Mouse (Mus musculus) G1E (cell line): ENCODE data around the gene Syce3. TPM values are rescaled to one million over a fixed set of nuclear protein-coding genes. Genes with fewer than 3 reads are reported as not detected.

ENCODE experiments used
- ATAC-seq: 2 replicates; pipeline ENCODE4 v1.8.0; 2016; ENCODE audit warnings: mild to moderate bottlenecking; ENCODE audit not compliant: insufficient number of reproducible peaks, poor library complexity, low FRiP score, severe bottlenecking; ENCODE audit errors: extremely low read depth
- DNase-seq: peaks from one replicate; pipeline ENCODE4 v3.0.0; 2012; ENCODE audit warnings: low spot score
- H3K27me3 ChIP-seq: 2 replicates; pipeline ENCODE4 v1.6.1; 2012; ENCODE audit warnings: mild to moderate bottlenecking, low read length, inconsistent platforms; ENCODE audit not compliant: insufficient read depth
- H3K36me3 ChIP-seq: replicated peaks from 2 replicates; pipeline ENCODE3; 2012; ENCODE audit warnings: mild to moderate bottlenecking, inconsistent platforms
- H3K4me1 ChIP-seq: 2 replicates; pipeline ENCODE4 v1.6.1; 2012; ENCODE audit warnings: low read depth, low read length, inconsistent platforms, mixed read lengths; ENCODE audit not compliant: insufficient read depth
- H3K4me3 ChIP-seq: 2 replicates; pipeline ENCODE4 v1.5.1; 2012; ENCODE audit warnings: low read depth, mild to moderate bottlenecking, inconsistent platforms, low read length, moderate library complexity, mixed read lengths
- H3K9me3 ChIP-seq: replicated peaks from 2 replicates; pipeline ENCODE4 v1.6.1; 2012; ENCODE audit warnings: inconsistent platforms
- CTCF ChIP-seq: IDR thresholded peaks from 2 replicates; pipeline ENCODE4 v1.5.1; 2012; ENCODE audit warnings: low read depth, low read length, inconsistent platforms, mixed read lengths
- GATA1 ChIP-seq: IDR thresholded peaks from 2 replicates; pipeline ENCODE4 v1.6.1; 2012; ENCODE audit warnings: borderline replicate concordance, low read length, inconsistent platforms, mixed read lengths
- GATA2 ChIP-seq: IDR thresholded peaks from 2 replicates; pipeline ENCODE4 v1.6.1; 2012; ENCODE audit warnings: low read depth, low read length, inconsistent platforms, borderline replicate concordance
- POLR2AphosphoS5 ChIP-seq: IDR thresholded peaks from 2 replicates; pipeline ENCODE4 v1.6.1; 2012; ENCODE audit warnings: low read depth, low read length, inconsistent platforms; ENCODE audit not compliant: insufficient replicate concordance
- TAL1 ChIP-seq: conservative IDR thresholded peaks from 2 replicates; pipeline ENCODE4 v1.6.1; 2012; ENCODE audit warnings: low read depth, low read length, inconsistent platforms, mixed read lengths
- polyA plus RNA-seq: library from polyadenylated mRNA; stranded (reverse); fragments of >175 nt; gene quantifications from 2 replicates; pipeline ENCODE4 v1.2.3, GENCODE M21; 2012
- total RNA-seq, 2 experiments: library from RNA; stranded (forward) in 1 of 2; stranded (reverse) in 1 of 2; fragments of 200-1000 nt in 1 of 2; fragments of >200 nt in 1 of 2; fragmentation: Nextera tagmentation in 1 of 2; gene quantifications; 2 replicates each; pipeline ENCODE4 v1.2.3; 2014 to 2017

The Syce3 gene
- total and polyA plus RNA-seq, 3 experiments = not detected

DNA sequence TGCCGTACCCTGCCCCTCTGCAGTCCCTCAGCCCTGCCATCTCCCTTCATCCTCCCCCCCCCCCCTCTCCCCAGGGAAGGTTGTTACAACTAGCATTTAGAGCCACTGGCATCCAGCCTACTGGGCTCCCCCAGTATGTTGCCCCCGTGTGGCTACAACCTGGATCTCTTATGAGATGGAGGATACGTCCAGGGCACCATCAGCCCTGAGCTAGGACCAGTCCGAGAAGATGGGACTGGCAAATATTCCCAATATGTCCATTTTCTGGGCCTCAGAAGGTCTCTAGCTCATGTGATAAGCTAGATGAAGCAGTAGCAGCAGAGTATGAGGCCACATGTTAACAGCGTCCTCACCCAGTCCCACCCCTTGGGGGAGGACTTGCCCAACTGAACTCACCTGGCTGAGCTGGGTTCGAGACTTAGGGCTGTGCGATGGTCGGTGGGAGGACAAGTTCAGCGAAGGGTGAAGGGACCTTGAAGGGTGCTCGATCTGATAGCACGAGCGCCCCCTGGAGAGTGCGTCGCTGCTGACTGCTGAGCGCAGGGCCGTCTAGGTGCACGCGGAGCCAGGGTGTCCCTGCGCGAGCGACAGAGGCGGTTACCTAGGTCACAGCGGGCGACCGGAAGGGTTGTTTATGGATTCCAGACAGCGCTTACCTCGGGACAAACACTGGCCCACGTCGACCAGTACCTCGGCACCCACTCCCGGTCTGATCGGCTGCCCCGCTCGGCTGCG is 37.1 kb downstream of the Syce3 start:
- TF ChIP-seq GATA1 (no peak), POLR2AphosphoS5 (no peak; the same call in 1 of the 2 replicates), TAL1 (no peak), GATA2 (no peak), CTCF (peak; percentile 30; the same call in 1 of the 2 replicates)
- H3K4me3 ChIP-seq = peak overlapping the region; percentile 86
- DNase-seq (peak; percentile 89), ATAC-seq (peak; percentile 75)
- H3K36me3 ChIP-seq = peaks cover 60% of the 10 kb centered on the region
- no peaks in the 10 kb centered on the region; the same call in 1 of the 2 replicates for H3K27me3 ChIP-seq
- peaks cover 10% of the 10 kb centered on the region for H3K9me3 ChIP-seq
- peaks cover 57% of the 10 kb centered on the region for H3K4me1 ChIP-seq

DNA sequence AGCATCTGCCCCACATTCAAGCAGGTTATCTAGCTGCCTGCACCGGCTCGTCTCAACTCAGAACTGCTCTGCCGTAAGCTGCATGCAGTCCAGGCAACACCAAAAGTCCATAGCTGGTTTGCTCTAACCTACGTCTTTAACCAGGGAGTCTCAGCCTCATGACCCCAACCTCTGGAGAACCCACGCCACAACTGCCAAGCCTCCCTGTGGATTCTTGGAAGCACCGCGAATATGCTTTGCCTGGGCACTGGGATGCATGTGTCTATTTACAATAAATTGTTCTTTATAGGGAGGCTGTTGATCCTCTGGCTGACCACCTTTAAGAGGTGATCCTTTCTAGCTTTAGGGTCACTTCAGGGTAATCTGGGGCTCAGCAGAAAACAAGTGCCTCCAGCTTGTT is 37.8 kb downstream of the Syce3 start:
- Histone ChIP-seq H3K27me3 (no peaks in the 10 kb centered on the region), H3K4me3 (peak overlapping the region; percentile 86), H3K36me3 (peaks cover 67% of the 10 kb centered on the region), H3K9me3 (peaks cover 3% of the 10 kb centered on the region; the same call in 1 of the 2 replicates), H3K4me1 (peaks cover 57% of the 10 kb centered on the region)
- ATAC-seq (no peak), DNase-seq (no peak)
- TF ChIP-seq GATA2 (no peak), GATA1 (no peak)

DNA sequence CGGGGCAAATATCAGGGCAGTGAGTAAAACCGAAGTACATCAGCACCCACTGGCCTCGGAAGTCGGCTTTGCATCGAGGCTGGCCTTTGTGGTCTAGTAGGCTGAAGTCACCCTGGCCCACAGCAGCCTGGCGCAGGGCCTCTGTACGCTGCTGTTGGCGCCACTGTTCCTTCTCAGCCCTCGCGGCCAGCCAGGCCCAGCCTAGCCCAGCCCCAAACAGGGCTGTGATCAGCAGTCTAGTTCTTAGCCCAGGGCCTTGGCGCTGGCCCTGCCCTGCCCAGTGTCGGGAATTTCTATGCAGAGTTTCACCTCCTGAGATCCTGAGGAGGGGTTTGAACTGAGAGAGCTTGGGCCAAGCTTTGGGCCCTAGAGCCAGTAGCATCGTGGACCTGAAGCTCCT is 38.2 kb downstream of the Syce3 start:
- peaks cover 72% of the 10 kb centered on the region for H3K36me3 ChIP-seq
- no peak for ATAC-seq

GRCm38 (mm10) chr15:89365141-89365551 is 45.2 kb downstream of the Syce3 start:
- Histone ChIP-seq H3K4me1 (peaks cover 10% of the 10 kb centered on the region), H3K9me3 (no peaks in the 10 kb centered on the region), H3K36me3 (peaks cover 100% of the 10 kb centered on the region), H3K27me3 (no peaks in the 10 kb centered on the region), H3K4me3 (no peak overlapping the region)
- DNase-seq (no peak), ATAC-seq (no peak)
- TF ChIP-seq TAL1 (no peak), CTCF (no peak), POLR2AphosphoS5 (no peak), GATA1 (no peak), GATA2 (no peak)

More for the DNA sequence above, 38.2 kb downstream of the Syce3 start:
- no peak for DNase-seq
- H3K27me3 ChIP-seq = no peaks in the 10 kb centered on the region
- H3K4me1 ChIP-seq = peaks cover 57% of the 10 kb centered on the region
- H3K4me3 ChIP-seq = peak overlapping the region; percentile 86; the same call in 1 of the 2 replicates
- H3K9me3 ChIP-seq = no peaks in the 10 kb centered on the region
- TF ChIP-seq GATA2 (no peak), POLR2AphosphoS5 (no peak), TAL1 (no peak), CTCF (no peak), GATA1 (no peak)

- H3K4me3 ChIP-seq = no peak overlapping the region
- peaks cover 99% of the 10 kb centered on the region for H3K36me3 ChIP-seq
- no peak for ATAC-seq
Observed at GRCm38 (mm10) chr15:89363051-89363450, 47.3 kb downstream of the Syce3 start.

GRCm38 (mm10) chr15:89358784-89359183 is 51.5 kb downstream of the Syce3 start:
- Histone ChIP-seq H3K4me3 (no peak overlapping the region), H3K4me1 (peaks cover 39% of the 10 kb centered on the region), H3K36me3 (peaks cover 74% of the 10 kb centered on the region), H3K9me3 (no peaks in the 10 kb centered on the region), H3K27me3 (no peaks in the 10 kb centered on the region)
- no peak for ATAC-seq
- no peak for DNase-seq
- TF ChIP-seq TAL1 (no peak), GATA2 (no peak), CTCF (no peak), POLR2AphosphoS5 (no peak), GATA1 (no peak)

More at GRCm38 (mm10) chr15:89363051-89363450, 47.3 kb downstream of the Syce3 start:
- DNase-seq = no peak
- H3K4me1 ChIP-seq = peaks cover 16% of the 10 kb centered on the region
- H3K27me3 ChIP-seq = no peaks in the 10 kb centered on the region
- no peaks in the 10 kb centered on the region for H3K9me3 ChIP-seq
- TF ChIP-seq TAL1 (no peak), GATA1 (no peak), POLR2AphosphoS5 (no peak), GATA2 (no peak), CTCF (no peak)
